Mouse (Mus musculus): ENCODE data around the gene Fam120b. TPM values are rescaled to one million over a fixed set of nuclear protein-coding genes. Genes with fewer than 3 reads are reported as not detected.

Gene Fam120b
- polyA plus RNA-seq, 1 experiment, result 13.0 TPM

- 84% methylated on average over 3 of the region's 3 CpGs for WGBS
- TF ChIP-seq CTCF (IDR thresholded peaks at IDR 0.05; ENCODE audit: borderline replicate concordance, control insufficient read depth, extremely low read depth, insufficient read depth, low read length, poor library complexity) (no peak), POLR2A (IDR thresholded peaks at IDR 0.05; ENCODE audit: control insufficient read depth, extremely low read depth, insufficient read depth, low read length, poor library complexity) (no peak)
- no peaks in the 10 kb centered on the region for H3K27me3 ChIP-seq (ENCODE audit: control insufficient read depth, insufficient read depth, low read length)
- no peaks in the 10 kb centered on the region for H3K36me3 ChIP-seq (ENCODE audit: control insufficient read depth, insufficient read depth, low read length)
- no peak overlapping the region for H3K27ac ChIP-seq (ENCODE audit: control insufficient read depth, insufficient read depth, low read length)
- H3K4me1 ChIP-seq (replicated peaks; ENCODE audit: control insufficient read depth, insufficient read depth, low read length), result no peaks in the 10 kb centered on the region
- DNase-seq, result no peak
- no peak overlapping the region for H3K4me3 ChIP-seq (ENCODE audit: control insufficient read depth, insufficient read depth, low read length)
Measured at GRCm38 (mm10) chr17:15357071-15357470, 38.9 kb upstream of the Fam120b start.

DNA sequence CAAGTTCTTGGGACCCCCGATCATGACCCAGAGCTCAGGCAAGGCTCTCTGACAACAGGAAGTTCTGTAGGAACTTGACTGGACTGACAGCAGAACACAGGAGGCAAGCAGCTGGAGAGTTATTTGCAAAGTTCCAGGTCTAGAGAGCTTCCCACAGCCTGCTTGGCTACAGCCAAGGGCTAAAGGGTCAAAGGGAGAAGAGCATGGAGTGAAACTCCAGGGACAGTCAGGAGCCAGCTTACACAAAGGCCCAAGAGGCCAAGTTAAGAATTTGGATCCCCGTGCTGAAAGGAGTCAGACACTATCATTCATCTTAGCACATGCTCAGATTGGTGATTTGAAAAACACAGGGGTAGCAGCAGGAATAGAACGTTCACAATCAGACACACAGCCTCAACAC, 32.3 kb upstream of the Fam120b start:
- Histone ChIP-seq H3K27me3 (ENCODE audit: control insufficient read depth, insufficient read depth, low read length) (no peaks in the 10 kb centered on the region), H3K36me3 (ENCODE audit: control insufficient read depth, insufficient read depth, low read length) (no peaks in the 10 kb centered on the region), H3K4me1 (replicated peaks; ENCODE audit: control insufficient read depth, insufficient read depth, low read length) (no peaks in the 10 kb centered on the region), H3K4me3 (ENCODE audit: control insufficient read depth, insufficient read depth, low read length) (no peak overlapping the region), H3K27ac (ENCODE audit: control insufficient read depth, insufficient read depth, low read length) (no peak overlapping the region)
- 69% methylated on average over 3 of the region's 3 CpGs for WGBS
- no peak for TF ChIP-seq POLR2A (IDR thresholded peaks at IDR 0.05; ENCODE audit: control insufficient read depth, extremely low read depth, insufficient read depth, low read length, poor library complexity)
- no peak for TF ChIP-seq CTCF (IDR thresholded peaks at IDR 0.05; ENCODE audit: borderline replicate concordance, control insufficient read depth, extremely low read depth, insufficient read depth, low read length, poor library complexity)
- DNase-seq, result no peak

GRCm38 (mm10) chr17:15365650-15366049, 30.4 kb upstream of the Fam120b start:
- H3K27me3 ChIP-seq (ENCODE audit: control insufficient read depth, insufficient read depth, low read length), result no peaks in the 10 kb centered on the region
- TF ChIP-seq CTCF (IDR thresholded peaks at IDR 0.05; ENCODE audit: borderline replicate concordance, control insufficient read depth, extremely low read depth, insufficient read depth, low read length, poor library complexity) (no peak), POLR2A (IDR thresholded peaks at IDR 0.05; ENCODE audit: control insufficient read depth, extremely low read depth, insufficient read depth, low read length, poor library complexity) (no peak)
- H3K4me3 ChIP-seq (ENCODE audit: control insufficient read depth, insufficient read depth, low read length), result no peak overlapping the region
- no peak overlapping the region for H3K27ac ChIP-seq (ENCODE audit: control insufficient read depth, insufficient read depth, low read length)
- 86% methylated on average over 5 of the region's 5 CpGs for WGBS
- no peak for DNase-seq
- no peaks in the 10 kb centered on the region for H3K36me3 ChIP-seq (ENCODE audit: control insufficient read depth, insufficient read depth, low read length)
- H3K4me1 ChIP-seq (replicated peaks; ENCODE audit: control insufficient read depth, insufficient read depth, low read length), result 0 out of 2 replicates have a peak, but pooled peaks cover 2% of the 10 kb centered on the region

DNA sequence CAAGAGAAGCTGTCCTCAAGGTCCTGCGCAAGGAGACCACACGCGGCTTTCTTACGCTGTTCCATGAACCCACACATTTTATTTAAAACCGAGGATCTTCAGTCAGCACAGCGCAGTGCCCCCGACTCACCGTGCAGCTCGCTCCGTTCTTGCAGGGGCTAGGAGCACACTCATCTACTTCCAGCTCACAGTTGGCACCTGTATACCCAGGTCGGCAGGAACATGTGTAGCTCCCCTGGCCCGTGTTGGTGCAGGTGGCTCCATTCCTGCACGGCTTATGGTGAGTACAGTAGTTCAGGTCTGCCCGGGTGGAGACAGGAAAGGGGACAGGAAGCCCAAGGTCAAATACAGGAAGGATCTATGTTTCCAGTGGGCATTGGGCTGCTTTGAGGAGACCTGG, 25.6 kb upstream of the Fam120b start:
- DNase-seq, result no peak
- Histone ChIP-seq H3K4me1 (replicated peaks; ENCODE audit: control insufficient read depth, insufficient read depth, low read length) (0 out of 2 replicates have a peak, but pooled peaks cover 2% of the 10 kb centered on the region), H3K27ac (ENCODE audit: control insufficient read depth, insufficient read depth, low read length) (no peak overlapping the region), H3K4me3 (ENCODE audit: control insufficient read depth, insufficient read depth, low read length) (no peak overlapping the region), H3K36me3 (ENCODE audit: control insufficient read depth, insufficient read depth, low read length) (no peaks in the 10 kb centered on the region), H3K27me3 (ENCODE audit: control insufficient read depth, insufficient read depth, low read length) (no peaks in the 10 kb centered on the region; the same call in 1 of the 2 replicates)
- 62% methylated on average over 14 of the region's 14 CpGs for WGBS
- TF ChIP-seq POLR2A (IDR thresholded peaks at IDR 0.05; ENCODE audit: control insufficient read depth, extremely low read depth, insufficient read depth, low read length, poor library complexity), result no peak
- no peak for TF ChIP-seq CTCF (IDR thresholded peaks at IDR 0.05; ENCODE audit: borderline replicate concordance, control insufficient read depth, extremely low read depth, insufficient read depth, low read length, poor library complexity)

DNA sequence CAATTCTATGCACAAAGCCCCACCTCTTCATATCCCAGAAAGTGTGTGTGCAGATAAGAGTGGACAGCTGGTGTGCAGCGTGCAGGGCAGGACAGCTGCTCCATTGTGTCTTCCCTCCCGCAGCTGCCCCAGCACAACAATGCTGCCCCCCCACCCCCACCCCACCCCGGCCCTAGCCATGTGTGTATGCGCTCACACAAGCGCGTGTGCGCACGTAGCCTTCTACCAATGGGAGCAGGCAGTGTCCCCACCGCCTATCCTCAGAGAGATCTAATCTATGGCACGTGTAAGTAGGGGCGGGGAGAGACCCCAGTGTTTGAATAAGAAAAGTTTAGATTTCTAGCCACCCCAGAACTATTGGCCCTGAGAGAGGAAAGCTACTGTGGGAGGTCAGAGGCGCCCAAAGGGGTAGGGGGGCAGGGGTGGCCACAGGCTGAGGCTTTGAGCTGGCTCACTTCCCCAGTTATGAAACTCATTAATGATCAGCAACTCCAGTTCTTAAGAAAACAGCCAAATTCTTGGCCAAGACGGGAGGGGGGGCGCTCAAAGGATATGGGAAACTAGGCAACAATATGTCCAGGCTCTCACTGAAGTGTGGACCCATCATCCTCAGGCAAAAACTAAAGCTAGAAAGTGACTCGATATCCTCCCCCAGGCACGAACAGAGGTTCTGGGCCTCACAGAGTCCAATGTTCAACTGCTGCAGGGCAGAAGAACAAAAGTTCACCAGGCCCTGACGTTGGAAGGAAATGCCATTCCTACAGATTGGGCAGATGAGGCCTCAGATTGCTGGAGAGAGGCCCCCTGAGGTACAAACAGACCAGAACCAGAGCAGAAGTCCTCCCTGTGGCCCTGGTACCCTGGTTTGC, 23.8 kb upstream of the Fam120b start:
- Histone ChIP-seq H3K36me3 (ENCODE audit: control insufficient read depth, insufficient read depth, low read length) (no peaks in the 10 kb centered on the region), H3K4me1 (replicated peaks; ENCODE audit: control insufficient read depth, insufficient read depth, low read length) (peaks cover 13% of the 10 kb centered on the region), H3K27ac (ENCODE audit: control insufficient read depth, insufficient read depth, low read length) (no peak overlapping the region), H3K27me3 (ENCODE audit: control insufficient read depth, insufficient read depth, low read length) (peaks cover 8% of the 10 kb centered on the region), H3K4me3 (ENCODE audit: control insufficient read depth, insufficient read depth, low read length) (no peak overlapping the region)
- 80% methylated on average over 17 of the region's 17 CpGs for whole genome bisulfite sequencing
- DNase-seq, result no peak
- TF ChIP-seq CTCF (IDR thresholded peaks at IDR 0.05; ENCODE audit: borderline replicate concordance, control insufficient read depth, extremely low read depth, insufficient read depth, low read length, poor library complexity) (no peak), POLR2A (IDR thresholded peaks at IDR 0.05; ENCODE audit: control insufficient read depth, extremely low read depth, insufficient read depth, low read length, poor library complexity) (no peak)

DNA sequence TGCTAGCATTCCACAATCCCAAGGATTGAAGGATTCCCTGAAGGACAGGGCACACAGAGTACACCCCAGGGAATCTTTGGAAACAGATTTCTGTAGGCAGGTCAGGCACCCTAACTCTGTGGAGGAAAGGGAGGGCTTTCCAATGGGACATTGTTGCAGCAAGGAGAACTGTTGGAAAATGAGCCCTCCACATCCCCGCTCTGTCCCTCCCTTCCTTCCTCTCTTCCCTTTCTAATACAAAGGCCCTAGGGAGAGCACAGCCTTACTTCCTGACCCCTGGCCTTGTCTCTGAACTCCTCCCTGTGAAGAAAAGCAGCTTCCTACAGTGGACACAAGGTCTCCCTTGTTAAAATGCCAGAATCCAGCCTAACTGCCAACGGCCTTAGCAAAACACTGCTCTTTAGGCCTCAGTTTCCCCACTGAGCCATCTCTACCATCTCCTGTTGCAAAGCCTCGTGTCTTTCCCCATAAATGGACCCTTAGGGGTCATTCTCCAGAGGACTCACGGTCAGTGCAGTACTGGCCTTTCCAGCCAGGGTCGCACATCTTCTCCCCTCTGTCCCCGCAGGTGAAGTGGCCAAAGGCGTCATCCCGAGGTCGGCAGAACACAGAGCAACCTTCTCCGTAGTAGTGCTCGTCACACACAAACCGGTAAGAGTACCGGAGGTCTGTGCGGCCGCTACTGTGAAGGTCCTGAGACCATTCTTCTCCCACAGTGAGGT, 22.9 kb upstream of the Fam120b start:
- Histone ChIP-seq H3K36me3 (ENCODE audit: control insufficient read depth, insufficient read depth, low read length) (no peaks in the 10 kb centered on the region), H3K4me1 (replicated peaks; ENCODE audit: control insufficient read depth, insufficient read depth, low read length) (peaks cover 13% of the 10 kb centered on the region), H3K27ac (ENCODE audit: control insufficient read depth, insufficient read depth, low read length) (no peak overlapping the region), H3K27me3 (ENCODE audit: control insufficient read depth, insufficient read depth, low read length) (peaks cover 12% of the 10 kb centered on the region), H3K4me3 (ENCODE audit: control insufficient read depth, insufficient read depth, low read length) (no peak overlapping the region)
- no peak for DNase-seq
- TF ChIP-seq POLR2A (IDR thresholded peaks at IDR 0.05; ENCODE audit: control insufficient read depth, extremely low read depth, insufficient read depth, low read length, poor library complexity) (no peak), CTCF (IDR thresholded peaks at IDR 0.05; ENCODE audit: borderline replicate concordance, control insufficient read depth, extremely low read depth, insufficient read depth, low read length, poor library complexity) (no peak)
- 90% methylated on average over 15 of the region's 15 CpGs for WGBS
